Mouse (Mus musculus) myocyte (in vitro differentiated cells): ENCODE data around the gene Sez6l.

Experiments
- MAX ChIP-seq: IDR thresholded peaks from one replicate; pipeline ENCODE4 v1.6.1; 2011; ENCODE audit warnings: low read depth, mild to moderate bottlenecking, control low read depth
- MYOD1 ChIP-seq, 3 experiments: IDR thresholded peaks; one replicate each; pipeline ENCODE4 v1.6.1; 2011; ENCODE audit warnings: control low read depth in 2 of 3, low read depth in 2 of 3, mild to moderate bottlenecking in 2 of 3, moderate library complexity in 1 of 3; ENCODE audit not compliant: insufficient read length in 2 of 3, control insufficient read depth in 1 of 3
- MYOG ChIP-seq, 3 experiments: IDR thresholded peaks; one replicate each; pipeline ENCODE4 v1.6.1; 2011; ENCODE audit warnings: control low read depth in 2 of 3, low read depth in 2 of 3, mild to moderate bottlenecking in 2 of 3; ENCODE audit not compliant: insufficient read length in 2 of 3, control insufficient read depth in 1 of 3, insufficient read depth in 1 of 3
- POLR2A ChIP-seq: IDR thresholded peaks from one replicate; pipeline ENCODE4 v1.6.1; 2011; ENCODE audit warnings: low read depth, mild to moderate bottlenecking, control low read depth, moderate library complexity; ENCODE audit not compliant: insufficient read length
- POLR2AphosphoS2 ChIP-seq: IDR thresholded peaks from one replicate; pipeline ENCODE4 v1.6.1; 2011; ENCODE audit warnings: low read depth, control low read depth; ENCODE audit not compliant: insufficient read length
- SRF ChIP-seq: IDR thresholded peaks from one replicate; pipeline ENCODE4 v1.6.1; 2011; ENCODE audit warnings: low read depth; ENCODE audit not compliant: control insufficient read depth, insufficient read length
- TCF12 ChIP-seq: IDR thresholded peaks from one replicate; pipeline ENCODE4 v1.6.1; 2011; ENCODE audit warnings: mild to moderate bottlenecking, control low read depth; ENCODE audit not compliant: poor library complexity, insufficient read depth, severe bottlenecking
- TCF3 ChIP-seq: IDR thresholded peaks from one replicate; pipeline ENCODE4 v1.6.1; 2011; ENCODE audit warnings: low read depth, control low read depth; ENCODE audit not compliant: insufficient read length
- USF1 ChIP-seq: IDR thresholded peaks from one replicate; pipeline ENCODE4 v1.6.1; 2011; ENCODE audit warnings: low read depth, mild to moderate bottlenecking, control low read depth, moderate library complexity

GRCm38 (mm10) chr5:112493492-112493891 lies 83.5 kb downstream of the Sez6l start:
- no peak for TF ChIP-seq TCF12
- no peak for TF ChIP-seq POLR2A
- TF ChIP-seq MYOD1 (IDR thresholded peaks at IDR 0.05; ENCODE audit: control insufficient read depth in 1 of 3, insufficient read length in 2 of 3, low read depth in 2 of 3), result no peak
- TF ChIP-seq SRF, result no peak
- TF ChIP-seq TCF3, result no peak
- TF ChIP-seq POLR2AphosphoS2, result no peak
- no peak for TF ChIP-seq MAX
- TF ChIP-seq MYOG (IDR thresholded peaks at IDR 0.05; ENCODE audit: control insufficient read depth in 1 of 3, insufficient read depth in 1 of 3, insufficient read length in 2 of 3, low read depth in 2 of 3), result no peak
- TF ChIP-seq USF1, result no peak
